Mouse (Mus musculus) ES-E14 (cell line): ENCODE data around the gene Supt4a.

Experiments
- CHD2 ChIP-seq: IDR thresholded peaks from 2 replicates; pipeline ENCODE4 v1.6.1; 2014; ENCODE audit warnings: mild to moderate bottlenecking, low read depth, low read length, inconsistent platforms
- HCFC1 ChIP-seq: IDR thresholded peaks from 2 replicates; pipeline ENCODE4 v1.6.1; 2012; ENCODE audit warnings: low read length, inconsistent platforms, borderline replicate concordance; ENCODE audit not compliant: insufficient read depth
- MAFK ChIP-seq: IDR thresholded peaks from 2 replicates; pipeline ENCODE4 v1.6.1; 2014; ENCODE audit warnings: mild to moderate bottlenecking, low read depth, low read length, inconsistent platforms; ENCODE audit not compliant: insufficient read depth
- ZC3H11A ChIP-seq: IDR thresholded peaks from 2 replicates; pipeline ENCODE4 v1.6.1; 2012; ENCODE audit warnings: low read depth, mild to moderate bottlenecking, inconsistent platforms, low read length, borderline replicate concordance
- ZNF384 ChIP-seq: IDR thresholded peaks from 2 replicates; pipeline ENCODE4 v1.6.1; 2012; ENCODE audit warnings: low read depth, low read length, inconsistent platforms

GRCm38 (mm10) chr11:87735691-87736090 lies 1.7 kb upstream of the Supt4a start:
- TF ChIP-seq MAFK (no peak), ZNF384 (no peak), ZC3H11A (no peak), HCFC1 (no peak), CHD2 (no peak)
